ENCODE assay signal across 8 mouse cellular contexts in the genomic region with DNA sequence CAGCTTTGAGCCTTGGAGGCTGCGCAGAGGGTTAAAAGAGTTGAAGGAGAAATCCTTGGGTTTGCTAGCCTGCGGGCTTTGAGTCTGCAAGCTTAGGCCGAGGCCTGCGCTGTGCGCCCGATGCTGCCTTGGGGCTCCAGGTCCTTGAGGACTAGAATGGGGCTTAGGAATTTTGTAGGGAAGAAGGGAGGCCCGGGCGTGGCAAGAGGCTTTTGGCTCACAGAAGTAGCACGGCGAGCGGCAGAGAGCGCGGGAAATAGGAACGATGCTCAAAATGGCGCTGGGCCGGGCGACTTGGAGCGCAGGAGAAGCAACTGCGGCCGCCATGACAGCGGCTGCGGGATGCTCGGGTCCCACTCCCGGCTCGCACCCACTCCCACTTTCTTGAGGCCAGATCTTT. TPM values are rescaled to one million over a fixed set of nuclear protein-coding genes. Genes with fewer than 3 reads are reported as not detected.
A peak's percentile ranks its signal among the peaks of the same experiment; 100 is the strongest.
DNase-seq lines count a peak whose midpoint lies in the region; ATAC-seq and TF ChIP-seq lines count a peak whose summit lies in the region.

No protein-coding gene starts in this region.

- peak overlapping the region; percentile 81 for H3K4me3 ChIP-seq in hindbrain, embryonic 13.5 days
- H3K4me3 ChIP-seq in liver, embryonic 11.5 days (ENCODE audit: low read depth, low read length) = peak overlapping the region; percentile 42

- H3K4me2 ChIP-seq in hindbrain, embryonic 13.5 days = peak overlapping the region; percentile 80
- peak overlapping the region; percentile 63 for H3K4me2 ChIP-seq in liver, embryonic 11.5 days

- DNase-seq in adrenal gland, adult 18-20 months (ENCODE audit: low spot score in 2 of 2) = peak; percentile 44 to 65
- DNase-seq in adrenal gland, adult 8-10 months = no peak
- peak; percentile 56 for DNase-seq in brain, embryonic 14.5 days (ENCODE audit: low read depth)
- DNase-seq in liver, embryonic 11.5 days (ENCODE audit: low spot score) = peak; percentile 63
- DNase-seq in left cerebral cortex, postnatal 14 days (ENCODE audit: low spot score in 2 of 2) = no peak
- no peak for DNase-seq in right cerebral cortex, postnatal 10 days (ENCODE audit: low spot score in 2 of 2)

- H3K9ac ChIP-seq in hindbrain, embryonic 13.5 days = peak overlapping the region; percentile 100
- H3K9ac ChIP-seq in liver, embryonic 11.5 days (ENCODE audit: low read depth, low read length) = peak overlapping the region; percentile 60

- peaks cover 57% of the 10 kb centered on the region for H3K27me3 ChIP-seq in hindbrain, embryonic 13.5 days
- peaks cover 76% of the 10 kb centered on the region for H3K27me3 ChIP-seq in liver, embryonic 11.5 days (replicated peaks; ENCODE audit: control insufficient read depth, insufficient read depth, low read length)

- H3K9me3 ChIP-seq in hindbrain, embryonic 13.5 days = no peaks in the 10 kb centered on the region
- H3K9me3 ChIP-seq in liver, embryonic 11.5 days (ENCODE audit: control insufficient read depth, low read length) = no peaks in the 10 kb centered on the region

- peak overlapping the region; percentile 100 for H3K27ac ChIP-seq in hindbrain, embryonic 13.5 days
- peak overlapping the region; percentile 77 for H3K27ac ChIP-seq in liver, embryonic 11.5 days (ENCODE audit: low read depth, low read length)

- no peak for ATAC-seq in hindbrain, embryonic 13.5 days (ENCODE audit: low FRiP score)
- ATAC-seq in liver, embryonic 11.5 days (replicated peaks; ENCODE audit: low FRiP score) = no peak
- ATAC-seq in CD4-positive, CD25-positive, alpha-beta regulatory T cell, adult 4 months = no peak

- TF ChIP-seq POLR2A in brain, embryonic 14.5 days (IDR thresholded peaks at IDR 0.05; ENCODE audit: borderline replicate concordance, extremely low read depth, insufficient read depth, insufficient read length, poor library complexity, severe bottlenecking) = no peak

- under 1% methylated on average over 25 of the region's 25 CpGs for WGBS in hindbrain, embryonic 13.5 days
- WGBS in liver, embryonic 11.5 days = 2% methylated on average over 25 of the region's 25 CpGs

- H3K36me3 ChIP-seq in hindbrain, embryonic 13.5 days = peaks cover 5% of the 10 kb centered on the region
- no peaks in the 10 kb centered on the region for H3K36me3 ChIP-seq in liver, embryonic 11.5 days (ENCODE audit: control insufficient read depth, insufficient read depth, low read length)

- no peak for TF ChIP-seq CTCF in brain, embryonic 14.5 days (IDR thresholded peaks at IDR 0.05; ENCODE audit: borderline replicate concordance, extremely low read depth, insufficient read depth, insufficient read length)

- intact Hi-C loops in left cerebral cortex, postnatal 14 days (cut with DNase I) = no loop called here

- H3K4me1 ChIP-seq in hindbrain, embryonic 13.5 days (replicated peaks) = peaks cover 25% of the 10 kb centered on the region
- H3K4me1 ChIP-seq in liver, embryonic 11.5 days (replicated peaks; ENCODE audit: control insufficient read depth, insufficient read depth, low read length) = no peaks in the 10 kb centered on the region

RNA-seq across cellular contexts. Expression of gene Hoxb2, which starts 4.1 kb away (rescaled TPM):
- total RNA-seq in adrenal gland, adult 18-20 months (2021) = 10 to 100 TPM; 17.1 to 21.5 TPM
- 10 to 100 TPM; 20.8 to 27.5 (median 23.7) TPM for total RNA-seq in adrenal gland, adult 8-10 months (2022)
- polyA plus RNA-seq in brain, embryonic 14.5 days (2012; rRNA removed) = 3.6 and 18.5 TPM in 2 replicates
- 38.6 and 47.2 TPM in 2 replicates for polyA plus RNA-seq in hindbrain, embryonic 13.5 days (2015; fragmentation: Nextera tagmentation; extraction: Ambion mirVana)
- 11.2 and 11.3 TPM in 2 replicates for polyA plus RNA-seq in liver, embryonic 11.5 days (2014; fragmentation: Nextera tagmentation; extraction: Ambion mirVana)
- not detected for total RNA-seq in left cerebral cortex, postnatal 14 days (2021)
- under 1 TPM in 1 of 2 experiments, not detected in 1; 0.09 TPM for polyA plus RNA-seq in CD4-positive, CD25-positive, alpha-beta regulatory T cell, adult 4 months (2017; shearing (Covaris generic))

RNA-seq across cellular contexts. Expression of gene Hoxb1, which starts 11.2 kb away (rescaled TPM):
- not detected for total RNA-seq in adrenal gland, adult 18-20 months (2021)
- not detected for total RNA-seq in adrenal gland, adult 8-10 months (2022)
- 0.04 TPM in 1 of 2 replicates, not detected in the other for polyA plus RNA-seq in brain, embryonic 14.5 days (2012; rRNA removed)
- 0.30 and 0.74 TPM in 2 replicates for polyA plus RNA-seq in hindbrain, embryonic 13.5 days (2015; fragmentation: Nextera tagmentation; extraction: Ambion mirVana)
- polyA plus RNA-seq in liver, embryonic 11.5 days (2014; fragmentation: Nextera tagmentation; extraction: Ambion mirVana) = 0.73 and 0.85 TPM in 2 replicates
- not detected for total RNA-seq in left cerebral cortex, postnatal 14 days (2021)
- not detected for polyA plus RNA-seq in CD4-positive, CD25-positive, alpha-beta regulatory T cell, adult 4 months (2017; shearing (Covaris generic))

RNA-seq across cellular contexts. Expression of gene Hoxb3, which starts 31.2 kb away (rescaled TPM):
- total RNA-seq in adrenal gland, adult 18-20 months (2021) = 10 to 100 TPM; 17.2 to 20.7 TPM
- 10 to 100 TPM; 19.4 to 61.4 (median 27.9) TPM for total RNA-seq in adrenal gland, adult 8-10 months (2022)
- 4.6 and 41.7 TPM in 2 replicates for polyA plus RNA-seq in brain, embryonic 14.5 days (2012; rRNA removed)
- polyA plus RNA-seq in hindbrain, embryonic 13.5 days (2015; fragmentation: Nextera tagmentation; extraction: Ambion mirVana) = 11.9 and 14.5 TPM in 2 replicates
- polyA plus RNA-seq in liver, embryonic 11.5 days (2014; fragmentation: Nextera tagmentation; extraction: Ambion mirVana) = 0.97 and 1.3 TPM in 2 replicates
- total RNA-seq in left cerebral cortex, postnatal 14 days (2021) = not detected
- polyA plus RNA-seq in CD4-positive, CD25-positive, alpha-beta regulatory T cell, adult 4 months (2017; shearing (Covaris generic)) = under 1 TPM; 0.22 to 0.56 TPM

RNA-seq across cellular contexts. Expression of gene Hoxb4, which starts 36.3 kb away (rescaled TPM):
- 10 to 100 TPM; 16.3 to 22.1 TPM for total RNA-seq in adrenal gland, adult 18-20 months (2021)
- 10 to 100 TPM; 19.9 to 45.3 (median 27.0) TPM for total RNA-seq in adrenal gland, adult 8-10 months (2022)
- polyA plus RNA-seq in brain, embryonic 14.5 days (2012; rRNA removed) = 0.72 and 6.6 TPM in 2 replicates
- polyA plus RNA-seq in hindbrain, embryonic 13.5 days (2015; fragmentation: Nextera tagmentation; extraction: Ambion mirVana) = 9.5 and 11.3 TPM in 2 replicates
- 0.71 and 1.1 TPM in 2 replicates for polyA plus RNA-seq in liver, embryonic 11.5 days (2014; fragmentation: Nextera tagmentation; extraction: Ambion mirVana)
- not detected for total RNA-seq in left cerebral cortex, postnatal 14 days (2021)
- 1 to 10 TPM; 1.9 to 2.5 TPM for polyA plus RNA-seq in CD4-positive, CD25-positive, alpha-beta regulatory T cell, adult 4 months (2017; shearing (Covaris generic))

RNA-seq across cellular contexts. Expression of gene Hoxb5, which starts 51.2 kb away (rescaled TPM):
- total RNA-seq in adrenal gland, adult 18-20 months (2021) = 10 to 100 TPM; 11.6 to 27.3 TPM
- total RNA-seq in adrenal gland, adult 8-10 months (2022) = 10 to 100 TPM; 25.2 to 38.3 (median 26.7) TPM
- 3.3 and 43.9 TPM in 2 replicates for polyA plus RNA-seq in brain, embryonic 14.5 days (2012; rRNA removed)
- polyA plus RNA-seq in hindbrain, embryonic 13.5 days (2015; fragmentation: Nextera tagmentation; extraction: Ambion mirVana) = 196 and 216 TPM in 2 replicates
- polyA plus RNA-seq in liver, embryonic 11.5 days (2014; fragmentation: Nextera tagmentation; extraction: Ambion mirVana) = 3.7 and 4.5 TPM in 2 replicates
- total RNA-seq in left cerebral cortex, postnatal 14 days (2021) = not detected
- not detected for polyA plus RNA-seq in CD4-positive, CD25-positive, alpha-beta regulatory T cell, adult 4 months (2017; shearing (Covaris generic))

Comparison
In these comparisons a context has a peak if more than half of its experiments do, and no peak if none do; other contexts are left out.
1. DNase-seq: peak in adrenal gland, adult 18-20 months (2 of 2), brain, embryonic 14.5 days (single experiment) and liver, embryonic 11.5 days (single experiment); none in adrenal gland, adult 8-10 months (single experiment), left cerebral cortex, postnatal 14 days (0 of 2) and right cerebral cortex, postnatal 10 days (0 of 2).